Mouse (Mus musculus) thymus, postnatal 10 days (tissue): ENCODE results near the gene Sept9.
A peak's percentile ranks its signal among the peaks of the same experiment; 100 is the strongest.
"Not testable (repeated sequence)": the region's sequence is repeated elsewhere in the genome, so short reads cannot be mapped to it uniquely, and the experiment has no call there.

ENCODE experiments used
- DNase-seq, 2 experiments: peaks; one replicate each; pipeline ENCODE4 v3.0.0; 2021; ENCODE audit warnings: low spot score in 2 of 2

Gene Sept9

GRCm38 (mm10) chr11:117312028-117312901 is 112.8 kb downstream of the Sept9 start:
- no peak for DNase-seq

GRCm38 (mm10) chr11:117312936-117313335 is 113.5 kb downstream of the Sept9 start:
- peak; percentile 69 to 82 for DNase-seq

GRCm38 (mm10) chr11:117313446-117313845 is 114.0 kb downstream of the Sept9 start:
- no peak for DNase-seq

GRCm38 (mm10) chr11:117314026-117314425 is 114.6 kb downstream of the Sept9 start:
- peak; percentile 59 to 72 for DNase-seq

GRCm38 (mm10) chr11:117314520-117314919 is 115.1 kb downstream of the Sept9 start:
- DNase-seq = no peak

GRCm38 (mm10) chr11:117315309-117315708 is 115.8 kb downstream of the Sept9 start:
- DNase-seq = no peak

GRCm38 (mm10) chr11:117316441-117317331 is 117.2 kb downstream of the Sept9 start:
- DNase-seq = no peak

- DNase-seq = peak; percentile 73 to 76
These were observed 118.1 kb downstream of the Sept9 start for GRCm38 (mm10) chr11:117317429-117318101.

GRCm38 (mm10) chr11:117318202-117318601 is 118.7 kb downstream of the Sept9 start:
- no peak for DNase-seq

- peak; percentile 60 to 69 for DNase-seq
These were observed 119.5 kb downstream of the Sept9 start for GRCm38 (mm10) chr11:117318731-117319542.

- peak in 1 of 2 experiments; percentile 66 for DNase-seq
These were observed 120.3 kb downstream of the Sept9 start for GRCm38 (mm10) chr11:117319543-117320335.

- peak in 1 of 2 experiments; percentile 31 for DNase-seq
These were observed 121.0 kb downstream of the Sept9 start for GRCm38 (mm10) chr11:117320482-117320881.

- no peak for DNase-seq
These were observed 122.0 kb downstream of the Sept9 start for GRCm38 (mm10) chr11:117321311-117321971.

- no peak for DNase-seq
These were observed 122.8 kb downstream of the Sept9 start for GRCm38 (mm10) chr11:117322311-117322710.

- no peak for DNase-seq
These were observed 123.5 kb downstream of the Sept9 start for GRCm38 (mm10) chr11:117322730-117323579.

- DNase-seq = no peak
These were observed 124.6 kb downstream of the Sept9 start for GRCm38 (mm10) chr11:117323976-117324574.

GRCm38 (mm10) chr11:117324718-117325117 is 125.3 kb downstream of the Sept9 start:
- DNase-seq = not testable (repeated sequence)

GRCm38 (mm10) chr11:117325131-117325467 is 125.6 kb downstream of the Sept9 start:
- DNase-seq = no peak
